Mouse (Mus musculus) liver, adult 2 months (tissue): ENCODE results near the gene Tmem221. TPM values are rescaled to one million over a fixed set of nuclear protein-coding genes. Genes with fewer than 3 reads are reported as not detected.

Experiments
- DNase-seq: peaks from one replicate; pipeline ENCODE4 v3.0.0-alpha.2; 2011; ENCODE audit warnings: low read depth, low spot score; ENCODE audit errors: extremely low read depth
- H3K27ac ChIP-seq: fragments of 200-500 bp; replicated peaks from 2 replicates; pipeline ENCODE4 v1.5.1; 2012; ENCODE audit warnings: low read depth, mild to moderate bottlenecking, control low read depth, inconsistent platforms, low read length; ENCODE audit not compliant: insufficient read depth
- H3K27me3 ChIP-seq: fragments of 200-500 bp; 2 replicates; pipeline ENCODE4 v1.6.1; 2012; ENCODE audit warnings: mild to moderate bottlenecking, moderate library complexity, low read length, inconsistent platforms; ENCODE audit not compliant: control insufficient read depth, insufficient read depth
- H3K36me3 ChIP-seq: fragments of 200-500 bp; 2 replicates; pipeline ENCODE4 v1.6.1; 2012; ENCODE audit warnings: low read length, inconsistent platforms; ENCODE audit not compliant: control insufficient read depth, insufficient read depth
- H3K4me1 ChIP-seq: fragments of 200-500 bp; 2 replicates; pipeline ENCODE4 v1.6.1; 2011; ENCODE audit warnings: low read length; ENCODE audit not compliant: control insufficient read depth, insufficient read depth
- H3K4me3 ChIP-seq: fragments of 200-500 bp; 2 replicates; pipeline ENCODE4 v1.5.1; 2011; ENCODE audit warnings: low read depth, mild to moderate bottlenecking, control low read depth, low read length, moderate library complexity; ENCODE audit not compliant: insufficient read depth
- H3K79me2 ChIP-seq: fragments of 200-500 bp; 2 replicates; pipeline ENCODE4 v1.6.1; 2012; ENCODE audit warnings: inconsistent platforms, mild to moderate bottlenecking, low read length, moderate library complexity; ENCODE audit not compliant: control insufficient read depth, insufficient read depth
- H3K9ac ChIP-seq: fragments of 200-500 bp; 2 replicates; pipeline ENCODE4 v1.6.1; 2012; ENCODE audit warnings: low read depth, mild to moderate bottlenecking, control low read depth, inconsistent platforms, low read length
- CTCF ChIP-seq: fragments of 200-500 bp; IDR thresholded peaks from 2 replicates; pipeline ENCODE4 v1.5.1; 2011; ENCODE audit warnings: low read depth, low read length, control low read depth
- POLR2A ChIP-seq: fragments of 200-500 bp; IDR thresholded peaks from 2 replicates; pipeline ENCODE4 v1.6.1; 2011; ENCODE audit warnings: low read length, control low read depth; ENCODE audit not compliant: insufficient read depth; ENCODE audit errors: extremely low read depth
- WGBS: fragments of 180-500 bp; shearing (Covaris S2); methylation state at CpG from one replicate; pipeline ENCODE4 v1.1.7; 2018; 5-methylcytosine and 5-hydroxymethylcytosine counted together
- polyA plus RNA-seq: library from polyadenylated mRNA; depleted of rRNA; stranded (reverse); fragments of >200 nt; gene quantifications from 2 replicates; pipeline ENCODE4 v1.2.3, GENCODE M21; 2012
- total RNA-seq: library from RNA; depleted of rRNA; stranded (reverse); fragments of >200 nt; gene quantifications from 2 replicates; pipeline ENCODE4 v1.2.3, GENCODE M21; 2014

The Tmem221 gene
- total and polyA plus RNA-seq, 2 experiments: 0.46 to 0.55 TPM

DNA sequence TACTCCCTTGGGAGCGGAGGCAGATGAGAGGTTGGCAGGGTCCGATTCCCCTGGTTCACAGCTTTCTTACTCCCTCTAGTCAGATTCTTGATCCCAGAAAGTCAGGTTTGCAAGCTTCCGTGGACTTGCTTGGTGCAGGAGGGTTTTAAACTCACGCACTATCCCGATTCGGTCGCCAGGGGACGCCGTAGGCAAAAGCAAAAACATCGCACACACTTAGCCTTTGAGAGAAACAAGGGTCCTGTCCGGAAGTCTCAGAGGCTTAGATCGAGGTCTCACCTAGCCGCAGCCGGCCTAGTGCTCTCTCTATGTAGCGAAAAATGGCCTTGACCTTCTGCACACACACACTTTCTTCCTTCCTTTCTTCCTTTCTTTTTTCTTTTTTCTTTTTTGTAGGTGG lies 2.7 kb upstream of the Tmem221 start:
- peak; percentile 64 for DNase-seq
- no peaks in the 10 kb centered on the region for H3K79me2 ChIP-seq
- no peaks in the 10 kb centered on the region for H3K36me3 ChIP-seq
- H3K27ac ChIP-seq: no peak overlapping the region
- peaks cover 8% of the 10 kb centered on the region; the same call in 1 of the 2 replicates for H3K4me1 ChIP-seq
- H3K9ac ChIP-seq: no peak overlapping the region
- H3K4me3 ChIP-seq: no peak overlapping the region
- 3% methylated on average over 15 of the region's 15 CpGs for WGBS
- TF ChIP-seq CTCF (peak; percentile 97), POLR2A (no peak)
- peaks cover 13% of the 10 kb centered on the region for H3K27me3 ChIP-seq

DNA sequence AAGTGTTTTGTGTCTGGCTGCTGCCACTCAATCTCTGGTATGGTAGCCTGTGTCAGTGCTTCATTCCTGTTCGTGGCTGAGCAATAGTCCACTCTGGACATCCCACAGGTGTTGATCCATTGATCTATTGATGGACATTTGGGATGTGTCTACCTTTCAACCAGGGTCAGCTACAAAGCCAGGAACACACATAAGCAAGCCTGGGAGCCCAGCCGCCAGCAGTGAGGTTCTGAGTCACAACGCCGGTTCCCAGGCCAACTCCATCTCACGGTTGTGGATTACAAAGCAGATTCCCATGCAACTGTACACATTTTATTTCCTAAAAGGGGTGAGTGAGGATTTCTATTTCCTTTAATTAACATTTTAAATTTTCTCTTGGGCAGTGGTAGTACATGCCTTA lies 2.1 kb upstream of the Tmem221 start:
- WGBS: 86% methylated on average over 5 of the region's 5 CpGs
- peaks cover 8% of the 10 kb centered on the region; the same call in 1 of the 2 replicates for H3K4me1 ChIP-seq
- H3K36me3 ChIP-seq: no peaks in the 10 kb centered on the region
- no peak for DNase-seq
- H3K4me3 ChIP-seq: no peak overlapping the region
- no peaks in the 10 kb centered on the region for H3K79me2 ChIP-seq
- H3K9ac ChIP-seq: no peak overlapping the region
- TF ChIP-seq CTCF: no peak
- TF ChIP-seq POLR2A: no peak
- H3K27ac ChIP-seq: no peak overlapping the region
- H3K27me3 ChIP-seq: peaks cover 13% of the 10 kb centered on the region

DNA sequence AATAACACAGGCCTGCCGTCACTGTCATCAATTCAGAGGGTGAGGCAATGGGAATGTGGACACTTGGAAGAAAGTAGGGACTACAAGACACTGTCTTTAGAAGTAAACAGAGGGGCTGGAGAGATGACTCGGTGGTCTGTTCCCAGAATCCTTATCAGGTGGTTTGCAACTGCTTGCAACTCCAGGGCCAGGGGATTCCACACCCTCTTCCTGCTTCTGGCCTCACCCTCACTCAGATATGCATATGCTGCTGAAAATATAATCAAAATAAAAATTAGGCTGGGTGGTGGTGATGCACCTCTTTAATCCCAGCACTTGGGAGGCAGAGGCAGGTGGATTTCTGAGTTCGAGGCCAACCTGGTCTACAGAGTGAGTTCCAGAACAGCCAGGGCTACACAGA lies 1.4 kb upstream of the Tmem221 start:
- H3K36me3 ChIP-seq: no peaks in the 10 kb centered on the region
- no peak overlapping the region for H3K9ac ChIP-seq
- WGBS: 68% methylated on average over 3 of the region's 3 CpGs

DNA sequence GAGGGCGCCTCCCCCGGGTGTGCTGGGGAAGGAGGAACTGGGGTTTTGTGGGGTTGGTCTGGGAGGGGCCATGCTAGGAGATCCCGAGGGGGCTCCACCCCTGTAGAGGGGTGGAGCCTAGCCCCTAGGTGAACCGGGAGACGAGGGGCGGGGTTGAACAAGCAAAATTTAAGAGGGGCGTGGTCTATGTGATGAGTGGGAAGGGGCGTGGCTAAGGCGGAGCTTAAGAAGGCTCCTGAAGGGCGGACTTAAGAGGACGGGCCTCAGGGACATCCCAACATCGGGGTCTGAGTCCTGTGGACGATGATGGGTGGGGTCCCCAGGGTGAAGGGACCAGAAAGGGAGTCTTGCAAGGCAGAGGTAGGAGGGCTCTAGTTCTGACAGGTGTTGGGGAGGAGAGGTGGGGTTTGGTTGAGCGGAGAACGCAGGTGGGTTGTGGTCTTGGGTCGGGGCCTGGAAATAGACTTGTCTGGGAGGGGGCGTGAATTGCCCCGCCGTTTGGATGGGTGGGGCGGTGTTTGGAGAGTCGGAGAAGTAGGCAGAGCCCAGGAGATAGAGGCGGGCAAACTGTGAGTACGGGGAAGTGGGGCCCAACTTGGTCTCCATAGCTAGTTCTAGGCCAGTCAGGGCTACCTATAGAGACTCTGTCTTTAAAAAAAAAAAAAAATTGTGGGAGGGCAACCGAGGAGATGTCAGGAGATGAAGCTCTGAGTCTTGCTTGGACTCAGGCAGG lies 453 bp upstream of the Tmem221 start:
- WGBS: 7% methylated on average over 24 of the region's 24 CpGs
- H3K4me3 ChIP-seq: peak overlapping the region; percentile 71
- no peak overlapping the region for H3K9ac ChIP-seq
- peaks cover 13% of the 10 kb centered on the region for H3K27me3 ChIP-seq
- peak; percentile 67 for DNase-seq
- no peaks in the 10 kb centered on the region for H3K36me3 ChIP-seq
- peaks cover 8% of the 10 kb centered on the region; the same call in 1 of the 2 replicates for H3K4me1 ChIP-seq
- H3K27ac ChIP-seq: no peak overlapping the region
- no peaks in the 10 kb centered on the region for H3K79me2 ChIP-seq
- TF ChIP-seq POLR2A: no peak
- TF ChIP-seq CTCF: no peak

More for the DNA sequence above, 1.4 kb upstream of the Tmem221 start:
- TF ChIP-seq POLR2A (no peak), CTCF (no peak)
- no peak for DNase-seq
- H3K4me1 ChIP-seq: peaks cover 8% of the 10 kb centered on the region; the same call in 1 of the 2 replicates
- no peaks in the 10 kb centered on the region for H3K79me2 ChIP-seq
- no peak overlapping the region for H3K4me3 ChIP-seq
- no peak overlapping the region for H3K27ac ChIP-seq
- peaks cover 13% of the 10 kb centered on the region for H3K27me3 ChIP-seq

DNA sequence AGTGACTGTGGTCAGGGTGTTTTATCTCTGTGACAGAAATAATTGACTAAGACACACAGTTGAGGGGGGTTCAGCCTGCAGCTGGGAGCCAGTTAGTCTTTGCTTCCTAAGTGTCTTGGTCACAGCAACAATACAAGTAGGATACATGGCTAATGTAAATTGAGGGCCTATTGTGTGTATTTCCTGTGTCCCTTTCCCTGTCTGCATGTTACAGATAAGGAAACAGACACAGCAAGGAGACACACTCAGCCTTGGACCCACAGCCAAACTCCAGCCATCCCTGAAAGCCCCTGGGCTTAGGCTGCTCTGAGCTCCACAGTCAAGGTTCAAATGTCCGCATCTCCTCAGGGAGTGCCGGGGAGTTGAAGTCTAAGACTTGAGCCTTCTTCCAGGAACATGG lies 4.0 kb downstream of the Tmem221 start:
- Histone ChIP-seq H3K36me3 (no peaks in the 10 kb centered on the region), H3K4me3 (no peak overlapping the region), H3K27me3 (peaks cover 8% of the 10 kb centered on the region), H3K79me2 (no peaks in the 10 kb centered on the region), H3K4me1 (peaks cover 8% of the 10 kb centered on the region; the same call in 1 of the 2 replicates), H3K9ac (no peak overlapping the region), H3K27ac (no peak overlapping the region)
- no peak for TF ChIP-seq POLR2A
- WGBS: 78% methylated on average over 2 of the region's 2 CpGs
- DNase-seq: no peak

DNA sequence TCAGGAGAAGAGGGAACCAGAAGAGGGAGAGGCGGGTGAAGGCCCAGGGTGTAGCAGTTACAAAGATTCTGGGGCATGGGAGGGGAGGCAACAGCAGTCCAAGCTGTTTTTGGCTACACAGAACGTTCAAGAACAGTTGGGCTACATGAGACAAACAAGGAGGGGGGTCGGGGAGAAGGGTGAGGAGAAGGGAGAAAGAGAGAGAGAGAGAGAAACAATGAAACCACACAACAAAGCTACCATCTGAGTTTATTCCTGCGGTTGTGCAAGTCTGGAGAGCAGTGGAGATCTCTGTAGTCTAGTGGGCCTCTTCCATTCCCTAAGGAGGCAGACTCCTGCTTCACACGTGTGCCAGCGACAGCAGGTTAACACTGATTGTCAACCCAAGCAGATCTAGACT lies 4.7 kb downstream of the Tmem221 start:
- WGBS: 76% methylated on average over 6 of the region's 6 CpGs
- no peak overlapping the region for H3K9ac ChIP-seq
- no peaks in the 10 kb centered on the region for H3K36me3 ChIP-seq
- TF ChIP-seq POLR2A: no peak
- no peak for TF ChIP-seq CTCF
- H3K4me1 ChIP-seq: peaks cover 5% of the 10 kb centered on the region; the same call in 1 of the 2 replicates
- no peak overlapping the region for H3K27ac ChIP-seq
- H3K27me3 ChIP-seq: peaks cover 6% of the 10 kb centered on the region
- H3K79me2 ChIP-seq: no peaks in the 10 kb centered on the region
- no peak overlapping the region for H3K4me3 ChIP-seq
- no peak for DNase-seq
